Mouse (Mus musculus) ES-Bruce4 (cell line): ENCODE results near the gene Nat9.

Source experiments
- CTCF ChIP-seq: IDR thresholded peaks from one replicate; pipeline ENCODE4 v1.8.1; 2011; ENCODE audit warnings: low read depth, low read length
- EP300 ChIP-seq: IDR thresholded peaks from 2 replicates; pipeline ENCODE4 v1.6.1; 2011; ENCODE audit warnings: low read depth, low read length; ENCODE audit not compliant: insufficient read depth
- POLR2A ChIP-seq: IDR thresholded peaks from one replicate; pipeline ENCODE4 v1.8.1; 2011; ENCODE audit warnings: low read length; ENCODE audit not compliant: insufficient read depth

- TF ChIP-seq CTCF (no peak), POLR2A (no peak), EP300 (no peak)
Observed at GRCm38 (mm10) chr11:115223451-115223850, 35.8 kb upstream of the Nat9 start.
